Mouse (Mus musculus) liver, postnatal 0 days (tissue): ENCODE measurements around the gene Osbpl7. TPM values are rescaled to one million over a fixed set of nuclear protein-coding genes. Genes with fewer than 3 reads are reported as not detected.

Source experiments
- ATAC-seq: fragments of 200-750 bp; cut with Nextera tagmentation; 2 replicates; pipeline ENCODE4 v1.8.0; 2017; ENCODE audit warnings: mild to moderate bottlenecking, moderate library complexity
- DNase-seq: peaks from one replicate; pipeline ENCODE4 v3.0.0-alpha.2; 2016
- H3K27ac ChIP-seq: fragments of 300-500 bp; sonication (generic); 2 replicates; pipeline ENCODE4 v1.5.1; 2014; ENCODE audit warnings: antibody characterized with exemption, moderate library complexity, mild to moderate bottlenecking, low read depth
- H3K27me3 ChIP-seq: fragments of 300-500 bp; sonication (generic); 2 replicates; pipeline ENCODE4 v1.6.1; 2014; ENCODE audit warnings: low read length, control low read depth, mixed read lengths; ENCODE audit not compliant: insufficient read depth
- H3K36me3 ChIP-seq: fragments of 300-500 bp; sonication (generic); replicated peaks from 2 replicates; pipeline ENCODE4 v1.6.1; 2014; ENCODE audit warnings: mild to moderate bottlenecking, control low read depth, low read length, moderate library complexity, mixed read lengths; ENCODE audit not compliant: insufficient read depth
- H3K4me1 ChIP-seq: fragments of 300-500 bp; sonication (generic); 2 replicates; pipeline ENCODE4 v1.6.1; 2014; ENCODE audit warnings: antibody characterized with exemption, mild to moderate bottlenecking, control low read depth; ENCODE audit not compliant: insufficient read depth
- H3K4me2 ChIP-seq: fragments of 300-500 bp; sonication (generic); 2 replicates; pipeline ENCODE4 v1.6.1; 2014; ENCODE audit warnings: low read depth, mild to moderate bottlenecking, low read length, moderate library complexity, mixed read lengths
- H3K4me3 ChIP-seq: fragments of 300-500 bp; sonication (generic); 2 replicates; pipeline ENCODE4 v1.5.1; 2014; ENCODE audit warnings: low read depth, low read length
- H3K9ac ChIP-seq: fragments of 300-500 bp; sonication (generic); replicated peaks from 2 replicates; pipeline ENCODE4 v1.6.1; 2014; ENCODE audit warnings: mild to moderate bottlenecking, moderate library complexity
- H3K9me3 ChIP-seq: fragments of 300-500 bp; sonication (generic); 2 replicates; pipeline ENCODE4 v1.6.1; 2016; ENCODE audit warnings: mild to moderate bottlenecking, control low read depth, low read length, mixed read lengths
- CTCF ChIP-seq: sonication (generic); IDR thresholded peaks from 2 replicates; pipeline ENCODE4 v1.5.1; 2016; ENCODE audit warnings: antibody characterized with exemption, low read depth
- EP300 ChIP-seq: IDR thresholded peaks from 2 replicates; pipeline ENCODE4 v1.6.1; 2016; ENCODE audit warnings: antibody characterized with exemption, low read depth, mild to moderate bottlenecking
- WGBS: fragments of 180-500 bp; shearing (Covaris S2); extraction: QIAGEN DNeasy Blood & Tissue Kit; methylation state at CpG from one replicate; pipeline ENCODE4 v1.1.7; 2014; ENCODE audit not compliant: insufficient replicate concordance; 5-methylcytosine and 5-hydroxymethylcytosine counted together
- polyA plus RNA-seq: library from polyadenylated mRNA; unstranded; fragments of >200 nt; fragmentation: Nextera tagmentation; extraction: Ambion mirVana; gene quantifications from 2 replicates; pipeline ENCODE4 v1.2.1, GENCODE M21; 2015

The Osbpl7 gene
- polyA plus RNA-seq, 1 experiment from 2014 or later: 1.8 TPM

GRCm38 (mm10) chr11:97063921-97064295, 13.5 kb downstream of the Osbpl7 start:
- TF ChIP-seq EP300: no peak
- TF ChIP-seq CTCF: peak; percentile 45
- Histone ChIP-seq H3K9ac (no peak overlapping the region), H3K27ac (no peak overlapping the region), H3K27me3 (no peaks in the 10 kb centered on the region), H3K4me3 (no peak overlapping the region), H3K9me3 (no peaks in the 10 kb centered on the region), H3K4me2 (no peak overlapping the region), H3K36me3 (peaks cover 29% of the 10 kb centered on the region), H3K4me1 (no peaks in the 10 kb centered on the region)
- DNase-seq (no peak), ATAC-seq (no peak)
- 85% methylated on average over 3 of the region's 3 CpGs for WGBS

DNA sequence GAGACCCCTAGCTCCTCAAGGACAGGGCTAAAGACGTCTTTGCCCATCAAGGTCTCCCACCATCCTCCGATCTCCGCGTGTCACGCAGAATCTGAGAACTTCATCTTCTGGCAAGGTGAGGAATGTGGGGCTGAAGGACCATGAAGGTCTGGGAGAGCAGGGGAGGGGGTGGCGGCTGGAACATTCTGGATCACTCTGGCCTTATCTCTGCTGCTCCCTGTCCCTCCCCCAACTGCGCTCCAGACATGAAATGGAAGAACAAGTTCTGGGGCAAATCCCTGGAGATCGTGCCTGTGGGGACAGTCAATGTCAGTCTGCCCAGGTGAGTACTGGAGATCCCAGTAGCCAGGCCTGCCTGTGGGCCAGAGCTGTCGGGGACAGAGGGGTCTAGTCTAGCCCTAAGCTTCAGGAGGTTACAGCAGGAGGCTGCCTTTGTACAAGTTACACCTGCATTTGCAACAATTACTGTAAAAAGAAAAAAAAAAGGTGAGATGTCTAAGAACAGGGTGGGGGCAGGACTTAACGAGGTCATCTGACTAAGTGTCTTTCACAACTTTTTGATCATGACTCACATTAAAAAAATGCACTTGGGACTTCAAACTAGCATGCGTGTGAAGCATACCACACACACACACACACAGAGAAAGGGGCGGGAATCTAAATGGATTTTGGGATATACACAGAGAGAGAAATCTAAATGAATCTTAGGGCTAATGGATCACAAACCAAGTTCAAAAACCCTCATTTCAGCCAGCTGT, 15.3 kb downstream of the Osbpl7 start:
- Histone ChIP-seq H3K4me2 (no peak overlapping the region), H3K4me3 (no peak overlapping the region), H3K4me1 (no peaks in the 10 kb centered on the region), H3K27ac (no peak overlapping the region), H3K36me3 (peaks cover 23% of the 10 kb centered on the region; the same call in 1 of the 2 replicates), H3K27me3 (no peaks in the 10 kb centered on the region), H3K9ac (no peak overlapping the region), H3K9me3 (no peaks in the 10 kb centered on the region)
- TF ChIP-seq EP300: no peak
- ATAC-seq (no peak), DNase-seq (no peak)
- 84% methylated on average over 12 of the region's 12 CpGs for WGBS

DNA sequence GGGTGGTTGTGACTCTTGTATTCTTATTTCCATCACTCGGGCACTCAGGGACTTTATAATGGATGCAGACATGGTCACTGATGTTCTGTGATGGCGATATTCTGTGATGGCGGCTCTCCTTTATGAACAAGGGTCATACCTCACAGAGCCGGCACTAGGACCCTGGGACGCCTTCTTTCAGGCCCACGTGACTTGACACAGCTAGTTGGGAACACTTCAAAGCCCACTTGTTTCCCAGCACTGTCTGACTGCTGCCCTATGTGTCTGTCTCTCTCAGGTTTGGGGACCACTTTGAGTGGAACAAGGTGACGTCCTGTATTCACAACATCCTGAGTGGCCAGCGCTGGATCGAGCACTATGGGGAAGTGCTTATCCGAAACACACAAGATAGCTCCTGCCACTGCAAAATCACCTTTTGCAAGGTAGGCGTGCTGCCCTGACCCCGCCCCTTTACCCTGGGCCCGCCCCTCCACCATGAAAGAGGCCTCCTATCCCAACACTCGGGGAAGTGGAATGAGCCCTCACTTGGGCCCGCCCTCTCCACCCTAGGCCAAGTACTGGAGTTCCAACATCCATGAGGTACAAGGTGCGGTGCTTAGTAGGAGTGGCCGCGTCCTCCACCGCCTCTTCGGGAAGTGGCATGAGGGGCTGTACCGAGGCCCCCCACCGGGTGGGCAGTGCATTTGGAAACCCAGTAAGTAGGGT, 16.4 kb downstream of the Osbpl7 start:
- no peak for DNase-seq
- Histone ChIP-seq H3K4me3 (no peak overlapping the region), H3K4me1 (no peaks in the 10 kb centered on the region), H3K27ac (no peak overlapping the region), H3K9me3 (no peaks in the 10 kb centered on the region), H3K36me3 (0 out of 2 replicates have a peak, but pooled peaks cover 19% of the 10 kb centered on the region), H3K27me3 (no peaks in the 10 kb centered on the region), H3K9ac (no peak overlapping the region), H3K4me2 (no peak overlapping the region)
- WGBS: 75% methylated on average over 22 of the region's 22 CpGs
- no peak for ATAC-seq
- TF ChIP-seq EP300: no peak

- Histone ChIP-seq H3K9me3 (no peaks in the 10 kb centered on the region), H3K4me1 (no peaks in the 10 kb centered on the region), H3K27me3 (no peaks in the 10 kb centered on the region), H3K36me3 (0 out of 2 replicates have a peak, but pooled peaks cover 15% of the 10 kb centered on the region), H3K27ac (no peak overlapping the region), H3K4me2 (no peak overlapping the region), H3K4me3 (no peak overlapping the region), H3K9ac (no peak overlapping the region)
- no peak for TF ChIP-seq EP300
- TF ChIP-seq CTCF: no peak
- DNase-seq (no peak), ATAC-seq (no peak)
- WGBS: 74% methylated on average over 1 of the region's 1 CpGs
Observed at GRCm38 (mm10) chr11:97069333-97069732, 18.9 kb downstream of the Osbpl7 start.

- Histone ChIP-seq H3K27ac (no peak overlapping the region), H3K27me3 (no peaks in the 10 kb centered on the region), H3K36me3 (0 out of 2 replicates have a peak, but pooled peaks cover 15% of the 10 kb centered on the region), H3K9me3 (no peaks in the 10 kb centered on the region), H3K4me2 (no peak overlapping the region), H3K9ac (no peak overlapping the region), H3K4me3 (no peak overlapping the region), H3K4me1 (no peaks in the 10 kb centered on the region)
- WGBS: 81% methylated on average over 2 of the region's 2 CpGs
- ATAC-seq (no peak), DNase-seq (no peak)
- no peak for TF ChIP-seq CTCF
- TF ChIP-seq EP300: no peak
Observed at GRCm38 (mm10) chr11:97069770-97070169, 19.3 kb downstream of the Osbpl7 start.

GRCm38 (mm10) chr11:97071129-97071528, 20.7 kb downstream of the Osbpl7 start:
- Histone ChIP-seq H3K9me3 (no peaks in the 10 kb centered on the region), H3K4me3 (no peak overlapping the region), H3K36me3 (0 out of 2 replicates have a peak, but pooled peaks cover 15% of the 10 kb centered on the region), H3K4me2 (no peak overlapping the region), H3K4me1 (no peaks in the 10 kb centered on the region), H3K9ac (no peak overlapping the region), H3K27ac (no peak overlapping the region), H3K27me3 (no peaks in the 10 kb centered on the region)
- WGBS: 60% methylated on average over 1 of the region's 1 CpGs
- ATAC-seq: no peak
- no peak for DNase-seq
- TF ChIP-seq EP300 (no peak), CTCF (no peak)
